Mouse (Mus musculus) liver, embryonic 13.5 days (tissue): Measurements from ENCODE around the gene 9530077C05Rik. TPM values are rescaled to one million over a fixed set of nuclear protein-coding genes. Genes with fewer than 3 reads are reported as not detected.

Experiments used
- ATAC-seq: fragments of 200-750 bp; cut with Nextera tagmentation; 2 replicates; pipeline ENCODE4 v1.8.0; 2017; ENCODE audit warnings: low read depth, mild to moderate bottlenecking, moderate number of reproducible peaks, moderate library complexity
- DNase-seq: peaks from one replicate; pipeline ENCODE4 v3.0.0; 2022
- H3K27ac ChIP-seq: fragments of 300-500 bp; sonication (generic); 2 replicates; pipeline ENCODE4 v1.5.1; 2015; ENCODE audit warnings: moderate library complexity, mild to moderate bottlenecking, inconsistent platforms
- H3K27me3 ChIP-seq: fragments of 300-500 bp; sonication (generic); 2 replicates; pipeline ENCODE4 v1.6.1; 2015; ENCODE audit warnings: mild to moderate bottlenecking, inconsistent platforms
- H3K36me3 ChIP-seq: fragments of 300-500 bp; sonication (generic); 2 replicates; pipeline ENCODE4 v1.6.1; 2015; ENCODE audit warnings: mild to moderate bottlenecking, inconsistent platforms
- H3K4me1 ChIP-seq: fragments of 300-500 bp; sonication (generic); replicated peaks from 2 replicates; pipeline ENCODE4 v1.6.1; 2015; ENCODE audit warnings: inconsistent platforms
- H3K4me2 ChIP-seq: fragments of 300-500 bp; sonication (generic); 2 replicates; pipeline ENCODE4 v1.6.1; 2015; ENCODE audit warnings: inconsistent platforms, mild to moderate bottlenecking, moderate library complexity
- H3K4me3 ChIP-seq: fragments of 300-500 bp; sonication (generic); replicated peaks from 2 replicates; pipeline ENCODE4 v1.5.1; 2015; ENCODE audit warnings: mild to moderate bottlenecking, inconsistent platforms
- H3K9ac ChIP-seq: fragments of 300-500 bp; sonication (generic); 2 replicates; pipeline ENCODE4 v1.6.1; 2015; ENCODE audit warnings: mild to moderate bottlenecking, inconsistent platforms
- H3K9me3 ChIP-seq: fragments of 300-500 bp; sonication (generic); replicated peaks from 2 replicates; pipeline ENCODE4 v1.6.1; 2016; ENCODE audit warnings: inconsistent platforms
- WGBS: fragments of 180-500 bp; shearing (Covaris S2); methylation state at CpG from one replicate; pipeline ENCODE4 v1.1.7; 2015; ENCODE audit not compliant: insufficient replicate concordance; 5-methylcytosine and 5-hydroxymethylcytosine counted together
- polyA plus RNA-seq: library from polyadenylated mRNA; unstranded; fragments of >200 nt; fragmentation: Nextera tagmentation; extraction: Ambion mirVana; gene quantifications from 2 replicates; pipeline ENCODE4 v1.2.1, GENCODE M21; 2015

9530077C05Rik gene
- polyA plus RNA-seq, 1 experiment from 2014 or later: 1.7 TPM

DNA sequence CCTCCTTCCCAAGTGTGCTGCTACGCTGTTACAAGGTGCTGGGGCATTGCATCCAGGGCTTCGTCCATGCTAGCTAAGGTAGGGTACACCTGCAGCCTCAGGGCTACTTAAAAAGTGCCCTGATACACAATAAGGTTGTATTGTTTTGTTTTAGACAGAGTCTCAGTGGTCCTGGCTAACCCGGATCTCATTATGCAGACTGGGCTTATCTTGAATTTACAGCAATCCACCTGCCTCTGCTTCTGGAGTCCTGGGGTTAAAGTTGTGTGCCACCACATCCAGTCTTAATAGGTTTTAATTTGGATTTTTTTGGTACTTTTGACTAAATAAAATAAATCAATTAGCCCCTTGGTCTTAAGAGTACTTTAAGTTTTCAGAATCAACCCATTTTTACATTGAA is 8.6 kb downstream of the 9530077C05Rik start:
- Histone ChIP-seq H3K36me3 (no peaks in the 10 kb centered on the region), H3K27me3 (no peaks in the 10 kb centered on the region), H3K4me2 (no peak overlapping the region), H3K27ac (no peak overlapping the region), H3K4me3 (no peak overlapping the region), H3K9me3 (no peaks in the 10 kb centered on the region), H3K9ac (no peak overlapping the region), H3K4me1 (peaks cover 26% of the 10 kb centered on the region)
- no peak for ATAC-seq
- DNase-seq: no peak
- 58% methylated on average over 3 of the region's 3 CpGs for WGBS

DNA sequence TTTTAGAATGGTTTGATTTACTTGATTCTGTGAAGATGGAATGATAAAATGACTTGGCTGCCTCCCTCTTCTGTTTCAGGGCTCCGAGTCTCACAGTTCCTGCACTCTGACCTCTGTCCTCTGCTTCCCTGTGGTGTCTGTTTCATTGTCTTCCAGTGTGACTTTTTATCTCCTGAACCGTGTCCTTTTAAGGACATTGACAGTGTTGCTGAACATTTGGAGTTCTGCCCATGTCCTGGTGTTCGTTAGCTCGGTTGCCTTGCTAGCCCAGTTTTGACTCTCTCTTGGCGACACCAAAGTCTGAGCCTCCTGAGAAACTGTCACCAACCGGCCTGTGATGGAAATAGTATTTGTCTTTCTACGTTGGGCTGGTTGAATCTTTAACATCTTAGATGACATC is 9.2 kb downstream of the 9530077C05Rik start:
- 62% methylated on average over 7 of the region's 7 CpGs for WGBS
- no peak for DNase-seq
- Histone ChIP-seq H3K4me2 (no peak overlapping the region), H3K4me1 (peaks cover 28% of the 10 kb centered on the region), H3K9ac (no peak overlapping the region), H3K36me3 (no peaks in the 10 kb centered on the region), H3K9me3 (no peaks in the 10 kb centered on the region), H3K27me3 (no peaks in the 10 kb centered on the region), H3K27ac (no peak overlapping the region), H3K4me3 (no peak overlapping the region)
- ATAC-seq: no peak

DNA sequence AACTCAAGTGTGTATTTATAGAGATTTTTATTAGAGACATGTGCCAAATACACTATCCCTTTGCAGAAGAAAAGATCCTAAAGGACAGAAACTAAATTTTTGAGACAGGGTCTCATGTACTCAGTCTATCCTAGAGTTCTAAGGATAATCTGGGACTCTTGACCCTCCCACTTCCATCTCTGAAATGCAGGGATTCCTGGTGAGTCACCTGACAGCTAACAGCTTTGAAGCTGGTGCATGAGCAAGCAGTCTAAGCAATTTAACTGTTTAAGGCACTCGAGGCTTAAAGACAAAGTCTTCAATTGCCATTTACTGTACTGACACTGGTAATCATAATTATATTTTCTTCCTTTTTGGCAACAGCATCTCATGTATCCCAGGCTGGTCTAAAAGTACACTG is 11.2 kb downstream of the 9530077C05Rik start:
- ATAC-seq (no peak), DNase-seq (no peak)
- H3K4me1 ChIP-seq: peaks cover 23% of the 10 kb centered on the region
- H3K27me3 ChIP-seq: no peaks in the 10 kb centered on the region
- H3K9ac ChIP-seq: no peak overlapping the region
- H3K36me3 ChIP-seq: no peaks in the 10 kb centered on the region
- no peak overlapping the region for H3K4me2 ChIP-seq
- no peak overlapping the region for H3K27ac ChIP-seq
- no peak overlapping the region for H3K4me3 ChIP-seq
- H3K9me3 ChIP-seq: no peaks in the 10 kb centered on the region
- WGBS: 61% methylated on average over 1 of the region's 1 CpGs

DNA sequence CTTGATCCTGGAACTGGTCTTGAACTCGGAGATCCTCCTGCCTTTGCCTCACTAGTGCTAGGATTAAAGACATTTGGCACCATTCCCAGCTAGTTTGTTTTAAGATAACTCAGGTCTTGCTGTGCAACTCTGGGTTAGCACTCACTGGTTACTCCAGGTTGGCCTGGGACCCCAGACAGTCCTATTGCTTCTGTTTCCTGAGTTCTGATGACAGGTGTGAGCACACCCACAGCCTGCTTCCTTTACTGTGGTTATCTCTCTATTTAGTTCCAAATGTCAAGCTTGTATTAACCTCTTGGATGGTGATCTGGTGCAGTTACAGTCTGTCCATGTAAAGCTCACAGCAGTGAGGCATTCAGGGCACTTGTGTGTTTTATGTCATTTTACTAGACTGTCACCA is 12.2 kb downstream of the 9530077C05Rik start:
- no peak for ATAC-seq
- no peak overlapping the region for H3K4me2 ChIP-seq
- no peak overlapping the region for H3K27ac ChIP-seq
- H3K4me1 ChIP-seq: peaks cover 31% of the 10 kb centered on the region
- no peak for DNase-seq
- no peak overlapping the region for H3K4me3 ChIP-seq
- no peaks in the 10 kb centered on the region for H3K27me3 ChIP-seq
- no peaks in the 10 kb centered on the region for H3K36me3 ChIP-seq
- no peaks in the 10 kb centered on the region for H3K9me3 ChIP-seq
- no peak overlapping the region for H3K9ac ChIP-seq
- 47% methylated on average over 1 of the region's 1 CpGs for WGBS

DNA sequence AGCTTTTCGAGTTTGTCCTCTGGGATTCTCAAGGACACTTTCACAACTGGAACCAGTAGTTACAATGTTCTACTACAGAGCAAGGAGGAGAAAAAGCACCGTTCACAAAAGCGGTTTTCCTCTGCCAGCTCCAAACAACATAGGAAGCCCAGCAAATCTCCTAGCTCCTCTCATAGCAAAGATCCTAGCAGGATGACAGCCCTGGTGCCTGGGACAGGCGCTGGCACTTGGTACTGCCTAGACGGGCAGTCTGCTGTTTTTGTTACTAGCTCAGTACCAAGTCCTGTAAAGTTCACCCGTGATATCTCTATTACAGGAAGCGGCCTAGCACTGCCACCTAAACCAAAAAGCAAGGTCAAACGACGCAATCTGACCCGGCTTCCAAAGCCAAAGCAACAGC is 12.9 kb downstream of the 9530077C05Rik start:
- ATAC-seq (no peak), DNase-seq (no peak)
- Histone ChIP-seq H3K9me3 (no peaks in the 10 kb centered on the region), H3K4me2 (no peak overlapping the region), H3K9ac (no peak overlapping the region), H3K4me3 (no peak overlapping the region), H3K36me3 (no peaks in the 10 kb centered on the region), H3K4me1 (peaks cover 36% of the 10 kb centered on the region), H3K27ac (no peak overlapping the region), H3K27me3 (no peaks in the 10 kb centered on the region)
- 54% methylated on average over 10 of the region's 10 CpGs for WGBS

DNA sequence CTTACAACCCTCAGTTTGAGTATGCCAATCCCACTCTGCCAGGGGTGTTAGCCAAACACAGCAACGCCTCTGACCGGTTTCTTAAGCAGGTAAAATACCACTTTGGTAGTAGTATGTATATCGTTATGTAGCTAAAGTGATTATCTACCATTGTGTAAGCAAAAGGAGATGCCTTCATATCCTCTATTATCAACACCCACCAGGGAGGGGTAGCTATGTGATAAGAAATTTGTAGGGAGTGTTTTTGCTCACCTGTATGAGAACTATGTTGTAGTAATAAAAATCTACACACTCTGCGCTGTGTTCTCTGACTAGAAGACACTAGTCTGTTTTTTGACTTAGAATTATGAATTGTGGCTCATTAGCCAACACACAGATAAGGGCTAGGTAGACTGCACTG is 13.4 kb downstream of the 9530077C05Rik start:
- no peaks in the 10 kb centered on the region for H3K27me3 ChIP-seq
- no peaks in the 10 kb centered on the region for H3K9me3 ChIP-seq
- no peaks in the 10 kb centered on the region for H3K36me3 ChIP-seq
- H3K27ac ChIP-seq: no peak overlapping the region
- WGBS: 66% methylated on average over 4 of the region's 4 CpGs
- H3K9ac ChIP-seq: no peak overlapping the region
- ATAC-seq (no peak), DNase-seq (no peak)
- no peak overlapping the region for H3K4me2 ChIP-seq
- H3K4me3 ChIP-seq: no peak overlapping the region
- peaks cover 39% of the 10 kb centered on the region for H3K4me1 ChIP-seq

DNA sequence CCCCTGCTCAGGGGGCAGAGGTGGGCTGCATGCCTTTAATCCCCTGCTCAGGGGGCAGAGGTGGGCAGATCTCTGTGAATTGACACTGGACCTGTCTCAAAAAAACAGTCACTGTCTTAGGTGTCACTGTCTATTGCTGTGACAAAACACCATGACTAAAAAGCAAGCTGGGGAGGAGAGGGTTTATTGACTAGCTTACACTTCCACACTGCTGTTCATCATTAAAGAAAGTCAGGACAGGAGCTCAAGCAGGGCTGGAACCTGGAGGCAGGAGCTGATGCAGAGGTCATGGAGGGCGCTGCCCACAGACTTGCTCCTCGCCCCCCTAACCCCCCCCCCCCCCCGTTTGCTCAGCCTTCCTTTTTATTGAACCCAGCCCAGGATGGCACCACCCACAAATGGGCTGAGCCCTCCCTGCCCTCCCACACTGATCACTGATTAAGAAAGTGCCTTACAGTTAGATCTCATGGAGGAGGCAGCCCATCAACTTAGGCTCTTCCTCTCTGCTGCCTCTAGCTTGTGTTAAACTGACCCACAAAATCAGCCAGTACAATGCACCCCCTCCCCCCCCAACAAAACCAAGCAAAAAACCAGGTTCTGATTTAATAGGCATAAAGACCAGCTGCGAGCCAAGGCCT is 16.8 kb downstream of the 9530077C05Rik start:
- no peak overlapping the region for H3K4me3 ChIP-seq
- WGBS: 38% methylated on average over 4 of the region's 4 CpGs
- no peaks in the 10 kb centered on the region for H3K9me3 ChIP-seq
- H3K4me2 ChIP-seq: no peak overlapping the region
- peaks cover 36% of the 10 kb centered on the region for H3K4me1 ChIP-seq
- H3K27me3 ChIP-seq: no peaks in the 10 kb centered on the region
- DNase-seq: no peak
- no peak; the same call in 1 of the 2 replicates for ATAC-seq
- no peaks in the 10 kb centered on the region for H3K36me3 ChIP-seq
- no peak overlapping the region; the same call in 1 of the 2 replicates for H3K27ac ChIP-seq
- no peak overlapping the region for H3K9ac ChIP-seq

DNA sequence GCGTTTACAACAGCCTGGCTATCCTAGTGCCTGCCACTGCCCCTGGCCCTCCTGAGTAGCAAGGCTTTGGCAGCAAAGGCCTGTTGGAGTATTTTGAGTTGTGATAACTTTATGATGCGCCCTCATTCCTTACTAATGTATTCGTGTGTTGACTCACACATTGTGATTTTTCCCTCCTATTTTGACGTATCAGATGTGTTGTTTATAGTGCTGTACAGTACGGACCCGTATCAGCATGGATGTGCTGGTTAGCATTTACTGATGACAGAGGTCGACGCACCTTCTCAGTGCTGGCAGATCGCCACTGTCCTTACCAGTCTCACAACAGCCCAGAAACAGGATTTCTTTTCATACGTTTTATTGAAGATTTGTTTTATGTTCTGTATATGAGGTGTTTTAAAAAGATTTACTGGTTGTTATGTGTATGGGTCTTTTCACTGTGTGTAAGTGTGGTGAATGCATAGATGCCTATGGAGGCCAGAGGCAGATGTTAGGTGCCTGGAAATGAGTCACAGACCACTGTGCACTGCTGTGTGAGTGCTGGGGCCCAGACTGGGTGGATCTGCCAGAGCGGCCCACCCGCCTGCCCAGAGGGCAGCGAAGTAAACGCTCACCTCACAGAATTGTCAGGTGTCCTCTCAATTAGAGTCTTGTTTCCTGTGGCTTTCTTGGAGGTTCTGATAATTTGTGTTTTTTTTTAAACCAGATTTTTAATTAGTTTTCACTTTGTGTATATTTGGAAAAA is 17.5 kb downstream of the 9530077C05Rik start:
- no peaks in the 10 kb centered on the region for H3K36me3 ChIP-seq
- H3K27me3 ChIP-seq: no peaks in the 10 kb centered on the region
- no peak overlapping the region for H3K4me2 ChIP-seq
- no peak overlapping the region for H3K4me3 ChIP-seq
- no peak overlapping the region for H3K9ac ChIP-seq
- WGBS: 74% methylated on average over 14 of the region's 14 CpGs
- H3K27ac ChIP-seq: no peak overlapping the region; the same call in 1 of the 2 replicates
- DNase-seq: no peak
- peaks cover 36% of the 10 kb centered on the region for H3K4me1 ChIP-seq
- no peaks in the 10 kb centered on the region for H3K9me3 ChIP-seq
- ATAC-seq: no peak

DNA sequence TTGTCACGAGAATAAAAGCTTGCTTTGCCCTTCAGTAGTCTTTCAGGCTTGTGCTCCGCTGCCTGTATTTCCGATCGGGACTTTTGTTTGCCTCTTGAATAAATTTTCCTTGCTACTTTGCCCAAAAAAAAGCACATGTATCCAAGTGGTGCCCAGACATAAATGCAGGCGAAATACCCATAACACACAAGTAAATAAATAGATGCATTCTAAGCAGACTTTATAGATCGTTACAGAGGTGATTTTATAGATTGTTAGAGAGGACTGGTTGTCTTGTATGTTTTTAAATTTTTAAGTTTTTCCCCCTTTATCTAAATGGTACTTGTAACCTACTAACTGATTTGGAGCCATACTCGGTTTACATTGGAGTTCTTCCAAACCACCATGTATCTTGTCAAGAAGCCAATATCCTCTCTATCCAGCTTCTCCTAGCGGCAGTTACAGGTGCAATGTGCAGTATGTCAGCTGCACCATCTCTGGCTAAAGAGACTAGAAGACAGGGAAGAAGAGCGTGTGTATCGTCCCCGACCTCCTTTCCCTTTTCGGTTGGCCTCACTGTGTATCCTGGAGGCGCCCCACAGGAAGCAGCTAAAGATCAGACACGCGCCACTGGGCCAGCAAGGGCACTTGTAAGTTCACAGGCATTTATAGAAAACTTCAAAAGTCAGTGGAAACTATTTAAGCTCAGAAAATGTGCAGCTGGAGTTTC is 18.4 kb downstream of the 9530077C05Rik start:
- Histone ChIP-seq H3K4me1 (peaks cover 30% of the 10 kb centered on the region), H3K4me2 (peak overlapping the region; percentile 33), H3K27me3 (no peaks in the 10 kb centered on the region), H3K27ac (no peak overlapping the region), H3K4me3 (no peak overlapping the region), H3K36me3 (no peaks in the 10 kb centered on the region), H3K9ac (no peak overlapping the region), H3K9me3 (no peaks in the 10 kb centered on the region)
- ATAC-seq: no peak
- DNase-seq: no peak
- 47% methylated on average over 15 of the region's 15 CpGs for WGBS

DNA sequence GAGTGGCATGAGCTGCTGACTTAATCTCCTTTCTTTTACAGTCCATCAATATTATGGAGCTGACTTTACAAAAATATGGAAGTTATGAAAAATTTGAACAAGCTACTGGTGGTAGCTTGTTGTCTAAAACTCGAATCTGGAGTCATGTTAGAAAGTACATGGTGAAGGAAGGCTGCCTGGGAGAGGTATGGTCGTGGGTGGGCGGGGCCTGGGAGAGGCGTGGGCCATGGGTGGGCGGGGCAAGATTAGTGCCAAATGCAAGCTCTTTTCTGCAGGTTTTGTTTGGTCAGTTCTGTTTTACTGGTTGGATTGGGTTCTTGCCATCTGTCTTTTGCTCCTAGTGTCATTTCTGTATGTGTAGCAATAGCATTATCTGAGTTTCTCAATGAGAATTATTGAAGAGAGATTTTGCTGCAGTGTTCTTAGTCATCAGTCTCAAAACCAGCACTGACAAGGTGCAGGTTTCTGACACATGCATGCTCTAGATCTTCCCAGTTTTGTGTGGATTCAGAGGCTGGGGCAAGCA is 19.1 kb downstream of the 9530077C05Rik start:
- H3K9ac ChIP-seq: no peak overlapping the region
- no peaks in the 10 kb centered on the region for H3K27me3 ChIP-seq
- no peaks in the 10 kb centered on the region for H3K9me3 ChIP-seq
- no peaks in the 10 kb centered on the region for H3K36me3 ChIP-seq
- DNase-seq: no peak
- 13% methylated on average over 5 of the region's 5 CpGs for WGBS
- H3K4me2 ChIP-seq: peak overlapping the region; percentile 33
- no peak overlapping the region for H3K27ac ChIP-seq
- peak; percentile 39; the same call in 1 of the 2 replicates for ATAC-seq
- peaks cover 26% of the 10 kb centered on the region for H3K4me1 ChIP-seq
- no peak overlapping the region for H3K4me3 ChIP-seq

DNA sequence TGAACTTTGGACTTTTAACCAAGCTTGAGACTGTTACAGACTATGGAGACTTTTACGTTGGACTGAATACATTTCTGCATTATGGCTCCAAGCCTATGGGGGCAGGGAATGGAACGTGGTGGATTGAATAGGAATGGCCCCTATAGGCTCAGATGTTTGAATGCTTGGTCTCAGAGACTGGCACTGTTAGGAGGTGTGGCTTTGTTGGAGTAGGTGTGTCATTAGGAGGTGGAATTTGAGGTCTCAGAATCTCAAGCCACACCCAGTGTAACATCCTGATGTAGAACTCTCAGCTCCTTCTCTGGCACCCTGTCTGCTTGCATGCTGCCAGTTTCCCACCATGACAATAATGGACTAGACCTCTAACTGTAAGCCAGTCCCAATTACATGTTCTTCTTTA is 21.9 kb downstream of the 9530077C05Rik start:
- ATAC-seq (no peak), DNase-seq (no peak)
- WGBS: 61% methylated on average over 2 of the region's 2 CpGs
- Histone ChIP-seq H3K9ac (no peak overlapping the region), H3K36me3 (no peaks in the 10 kb centered on the region), H3K27ac (no peak overlapping the region), H3K4me3 (no peak overlapping the region), H3K27me3 (no peaks in the 10 kb centered on the region), H3K4me1 (peaks cover 21% of the 10 kb centered on the region), H3K9me3 (no peaks in the 10 kb centered on the region), H3K4me2 (no peak overlapping the region)
